Mouse (Mus musculus) intestine, postnatal 0 days (tissue): ENCODE data around the gene Slc25a23. TPM values are rescaled to one million over a fixed set of nuclear protein-coding genes. Genes with fewer than 3 reads are reported as not detected.

Experiments used
- ATAC-seq: fragments of 200-750 bp; cut with Nextera tagmentation; 2 replicates; pipeline ENCODE4 v1.8.0; 2017; ENCODE audit warnings: mild to moderate bottlenecking, moderate TSS enrichment, moderate library complexity
- H3K27ac ChIP-seq: fragments of 300-500 bp; sonication (generic); 2 replicates; pipeline ENCODE4 v1.5.1; 2014; ENCODE audit warnings: mild to moderate bottlenecking, low read depth, low read length, moderate library complexity
- H3K27me3 ChIP-seq: fragments of 300-500 bp; sonication (generic); replicated peaks from 2 replicates; pipeline ENCODE4 v1.6.1; 2014; ENCODE audit warnings: low read length, mixed read lengths; ENCODE audit not compliant: control insufficient read depth, insufficient read depth
- H3K36me3 ChIP-seq: fragments of 300-500 bp; sonication (generic); 2 replicates; pipeline ENCODE4 v1.6.1; 2014; ENCODE audit warnings: mild to moderate bottlenecking, moderate library complexity; ENCODE audit not compliant: control insufficient read depth, insufficient read depth
- H3K4me1 ChIP-seq: fragments of 300-500 bp; sonication (generic); replicated peaks from 2 replicates; pipeline ENCODE4 v1.6.1; 2014; ENCODE audit warnings: antibody characterized with exemption, low read length, mixed read lengths; ENCODE audit not compliant: control insufficient read depth, insufficient read depth
- H3K4me2 ChIP-seq: fragments of 300-500 bp; sonication (generic); replicated peaks from 2 replicates; pipeline ENCODE4 v1.6.1; 2014; ENCODE audit warnings: low read depth, mild to moderate bottlenecking, moderate library complexity
- H3K4me3 ChIP-seq: fragments of 300-500 bp; sonication (generic); 2 replicates; pipeline ENCODE4 v1.5.1; 2014; ENCODE audit warnings: low read depth, low read length
- H3K9ac ChIP-seq: fragments of 300-500 bp; sonication (generic); 2 replicates; pipeline ENCODE4 v1.6.1; 2014; ENCODE audit warnings: mild to moderate bottlenecking, low read depth, low read length
- H3K9me3 ChIP-seq: fragments of 300-500 bp; sonication (generic); 2 replicates; pipeline ENCODE4 v1.6.1; 2016; ENCODE audit warnings: mixed run types; ENCODE audit not compliant: control insufficient read depth
- CTCF ChIP-seq: sonication (generic); IDR thresholded peaks from 2 replicates; pipeline ENCODE4 v1.5.1; 2016; ENCODE audit warnings: low read depth, mild to moderate bottlenecking, control low read depth, antibody characterized with exemption, moderate library complexity
- WGBS: fragments of 180-500 bp; shearing (Covaris S2); extraction: QIAGEN DNeasy Blood & Tissue Kit; methylation state at CpG from one replicate; pipeline ENCODE4 v1.1.7; 2014; 5-methylcytosine and 5-hydroxymethylcytosine counted together
- polyA plus RNA-seq: library from polyadenylated mRNA; unstranded; fragments of >200 nt; fragmentation: Nextera tagmentation; extraction: Ambion mirVana; gene quantifications from 2 replicates; pipeline ENCODE4 v1.2.1, GENCODE M21; 2015

Slc25a23 gene
- polyA plus RNA-seq, 1 experiment from 2014 or later: 5.1 TPM

- 83% methylated on average over 3 of the region's 3 CpGs for WGBS
- TF ChIP-seq CTCF: no peak
- H3K36me3 ChIP-seq: no peaks in the 10 kb centered on the region
- ATAC-seq: peak; percentile 48
- no peak overlapping the region for H3K9ac ChIP-seq
- no peaks in the 10 kb centered on the region for H3K27me3 ChIP-seq
- no peak overlapping the region for H3K27ac ChIP-seq
- H3K4me3 ChIP-seq: no peak overlapping the region
- H3K4me1 ChIP-seq: no peaks in the 10 kb centered on the region
- H3K9me3 ChIP-seq: no peaks in the 10 kb centered on the region
- no peak overlapping the region for H3K4me2 ChIP-seq
Measured at GRCm38 (mm10) chr17:57094222-57094621, 34.6 kb upstream of the Slc25a23 start.

- peak within 1 kb of the TSS; percentile 23 for H3K4me3 ChIP-seq
- TF ChIP-seq CTCF: peak; percentile 18; the same call in 1 of the 2 replicates
- no peaks in the 10 kb centered on the region for H3K36me3 ChIP-seq
- peak; percentile 20; the same call in 1 of the 2 replicates for ATAC-seq
- H3K9ac ChIP-seq: peak within 1 kb of the TSS; percentile 34; the same call in 1 of the 2 replicates
- H3K4me2 ChIP-seq: peak within 1 kb of the TSS; percentile 54
- no peaks in the 10 kb centered on the region for H3K27me3 ChIP-seq
- no peak within 1 kb of the TSS for H3K27ac ChIP-seq
- 2% methylated on average over 31 of the region's 31 CpGs for WGBS
- no peaks in the 10 kb centered on the region for H3K4me1 ChIP-seq
- no peaks in the 10 kb centered on the region for H3K9me3 ChIP-seq
Measured at GRCm38 (mm10) chr17:57087049-57087832, 27.6 kb upstream of the Slc25a23 start, which contains the start of gene Tubb4a. TSS of gene Tubb4a (minus strand) at chr17:57087782.

GRCm38 (mm10) chr17:57085970-57086757 is 26.5 kb upstream of the Slc25a23 start:
- Histone ChIP-seq H3K9me3 (no peaks in the 10 kb centered on the region), H3K4me1 (no peaks in the 10 kb centered on the region), H3K36me3 (no peaks in the 10 kb centered on the region), H3K27me3 (no peaks in the 10 kb centered on the region), H3K4me2 (no peak overlapping the region), H3K9ac (no peak overlapping the region), H3K27ac (no peak overlapping the region), H3K4me3 (no peak overlapping the region)
- ATAC-seq: no peak
- TF ChIP-seq CTCF: no peak
- 87% methylated on average over 11 of the region's 11 CpGs for WGBS

GRCm38 (mm10) chr17:57082481-57082880 is 22.8 kb upstream of the Slc25a23 start:
- H3K27ac ChIP-seq: no peak overlapping the region
- H3K4me3 ChIP-seq: no peak overlapping the region
- H3K9ac ChIP-seq: no peak overlapping the region
- H3K36me3 ChIP-seq: no peaks in the 10 kb centered on the region
- no peak for TF ChIP-seq CTCF
- no peak for ATAC-seq
- no peaks in the 10 kb centered on the region for H3K4me1 ChIP-seq
- 76% methylated on average over 5 of the region's 5 CpGs for WGBS
- H3K27me3 ChIP-seq: no peaks in the 10 kb centered on the region
- H3K9me3 ChIP-seq: no peaks in the 10 kb centered on the region
- H3K4me2 ChIP-seq: no peak overlapping the region

- WGBS: 93% methylated on average over 31 of the region's 31 CpGs
- no peak overlapping the region for H3K27ac ChIP-seq
- no peaks in the 10 kb centered on the region for H3K36me3 ChIP-seq
- ATAC-seq: no peak
- no peaks in the 10 kb centered on the region for H3K4me1 ChIP-seq
- no peaks in the 10 kb centered on the region for H3K27me3 ChIP-seq
- H3K4me3 ChIP-seq: no peak overlapping the region
- no peak for TF ChIP-seq CTCF
- H3K9me3 ChIP-seq: no peaks in the 10 kb centered on the region
- no peak overlapping the region for H3K9ac ChIP-seq
- H3K4me2 ChIP-seq: no peak overlapping the region
Measured at GRCm38 (mm10) chr17:57081234-57081842, 21.7 kb upstream of the Slc25a23 start.

GRCm38 (mm10) chr17:57079919-57080318 is 20.3 kb upstream of the Slc25a23 start:
- no peak for TF ChIP-seq CTCF
- no peaks in the 10 kb centered on the region for H3K4me1 ChIP-seq
- no peak overlapping the region for H3K4me2 ChIP-seq
- no peak overlapping the region for H3K4me3 ChIP-seq
- WGBS: 41% methylated on average over 3 of the region's 3 CpGs
- H3K27me3 ChIP-seq: no peaks in the 10 kb centered on the region
- no peaks in the 10 kb centered on the region for H3K9me3 ChIP-seq
- H3K36me3 ChIP-seq: no peaks in the 10 kb centered on the region
- no peak overlapping the region for H3K27ac ChIP-seq
- ATAC-seq: no peak
- H3K9ac ChIP-seq: no peak overlapping the region
